Mouse (Mus musculus) ES-Bruce4 (cell line): Measurements from ENCODE around the gene Cap2. TPM values are rescaled to one million over a fixed set of nuclear protein-coding genes. Genes with fewer than 3 reads are reported as not detected.

Experiments
- H3K27ac ChIP-seq: 2 replicates; pipeline ENCODE4 v1.5.1; 2012; ENCODE audit warnings: low read length, inconsistent platforms; ENCODE audit not compliant: insufficient read depth
- H3K27me3 ChIP-seq: 2 replicates; pipeline ENCODE4 v1.6.1; 2012; ENCODE audit warnings: mild to moderate bottlenecking, low read length, inconsistent platforms; ENCODE audit not compliant: control insufficient read depth, poor library complexity, insufficient read depth, severe bottlenecking
- H3K36me3 ChIP-seq: 2 replicates; pipeline ENCODE4 v1.6.1; 2012; ENCODE audit warnings: inconsistent platforms, mild to moderate bottlenecking, low read length, moderate library complexity; ENCODE audit not compliant: control insufficient read depth, poor library complexity, insufficient read depth, severe bottlenecking
- H3K4me1 ChIP-seq: one replicate; pipeline ENCODE4 v1.8.1; 2011; ENCODE audit warnings: low read length; ENCODE audit not compliant: control insufficient read depth, insufficient read depth
- H3K4me3 ChIP-seq: 2 replicates; pipeline ENCODE4 v1.5.1; 2011; ENCODE audit warnings: low read depth, mild to moderate bottlenecking, low read length
- H3K9ac ChIP-seq: 2 replicates; pipeline ENCODE4 v1.6.1; 2012; ENCODE audit warnings: low read depth, mild to moderate bottlenecking, inconsistent platforms; ENCODE audit not compliant: poor library complexity, severe bottlenecking
- H3K9me3 ChIP-seq: replicated peaks from 2 replicates; pipeline ENCODE4 v1.6.1; 2012; ENCODE audit warnings: mild to moderate bottlenecking, low read length, inconsistent platforms; ENCODE audit not compliant: control insufficient read depth, poor library complexity, insufficient read depth, severe bottlenecking
- CTCF ChIP-seq: IDR thresholded peaks from one replicate; pipeline ENCODE4 v1.8.1; 2011; ENCODE audit warnings: low read depth, low read length
- EP300 ChIP-seq: IDR thresholded peaks from 2 replicates; pipeline ENCODE4 v1.6.1; 2011; ENCODE audit warnings: low read depth, low read length; ENCODE audit not compliant: insufficient read depth
- POLR2A ChIP-seq: IDR thresholded peaks from one replicate; pipeline ENCODE4 v1.8.1; 2011; ENCODE audit warnings: low read length; ENCODE audit not compliant: insufficient read depth
- polyA plus RNA-seq: library from polyadenylated mRNA; stranded (reverse); fragments of >200 nt; gene quantifications from 2 replicates; pipeline ENCODE4 v1.2.4, GENCODE M21; 2011; ENCODE audit warnings: low read depth; ENCODE audit not compliant: missing spikeins, insufficient read depth, insufficient read length

The Cap2 gene
- 0.81 and 1.2 TPM in 2 replicates for polyA plus RNA-seq

- Histone ChIP-seq H3K4me3 (peak within 1 kb of the TSS; percentile 54), H3K4me1 (no peaks in the 10 kb centered on the region), H3K9me3 (no peaks in the 10 kb centered on the region), H3K9ac (peak within 1 kb of the TSS; percentile 60), H3K27ac (no peak within 1 kb of the TSS), H3K36me3 (no peaks in the 10 kb centered on the region), H3K27me3 (no peaks in the 10 kb centered on the region; the same call in 1 of the 2 replicates)
- TF ChIP-seq EP300 = no peak
- no peak for TF ChIP-seq POLR2A
- TF ChIP-seq CTCF = no peak
These were observed at the start of gene Cap2 for GRCm38 (mm10) chr13:46501800-46502389. Gene Cap2, plus strand, starts transcription at chr13:46501848.

- no peaks in the 10 kb centered on the region for H3K4me1 ChIP-seq
- H3K36me3 ChIP-seq = no peaks in the 10 kb centered on the region
- no peak overlapping the region for H3K27ac ChIP-seq
- no peak for TF ChIP-seq EP300
- TF ChIP-seq CTCF = no peak
- no peak for TF ChIP-seq POLR2A
- H3K9me3 ChIP-seq = no peaks in the 10 kb centered on the region
- no peaks in the 10 kb centered on the region for H3K27me3 ChIP-seq
- no peak overlapping the region for H3K9ac ChIP-seq
- no peak overlapping the region for H3K4me3 ChIP-seq
These were observed 42.1 kb upstream of the Cap2 start for GRCm38 (mm10) chr13:46459546-46459945.

- Histone ChIP-seq H3K27me3 (no peaks in the 10 kb centered on the region), H3K4me1 (no peaks in the 10 kb centered on the region), H3K27ac (no peak overlapping the region), H3K36me3 (no peaks in the 10 kb centered on the region), H3K4me3 (no peak overlapping the region), H3K9me3 (no peaks in the 10 kb centered on the region), H3K9ac (no peak overlapping the region)
- TF ChIP-seq EP300 = no peak
- TF ChIP-seq POLR2A = no peak
- no peak for TF ChIP-seq CTCF
These were observed 39.4 kb upstream of the Cap2 start for GRCm38 (mm10) chr13:46462280-46462679.

DNA sequence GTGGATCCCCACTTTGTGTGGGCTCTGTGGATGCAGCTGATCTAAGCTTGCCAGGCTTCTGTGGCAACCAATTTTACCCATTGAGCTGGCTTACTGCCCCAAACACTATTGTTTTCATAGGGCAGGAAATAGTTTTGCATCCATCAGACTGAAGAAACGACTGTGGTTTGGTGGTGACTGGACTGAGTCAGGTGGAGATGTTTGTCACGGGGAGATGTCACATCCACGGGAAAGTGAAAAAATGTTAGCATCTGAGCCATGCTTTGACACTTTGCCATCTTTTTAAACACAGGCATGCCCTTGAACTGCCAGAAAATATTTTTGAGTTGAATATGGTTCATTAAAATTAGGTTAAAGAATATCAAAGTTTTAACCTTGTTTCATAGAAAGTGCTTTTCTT lies 37.9 kb upstream of the Cap2 start:
- Histone ChIP-seq H3K9ac (no peak overlapping the region), H3K27ac (no peak overlapping the region), H3K9me3 (no peaks in the 10 kb centered on the region), H3K36me3 (no peaks in the 10 kb centered on the region), H3K27me3 (no peaks in the 10 kb centered on the region), H3K4me1 (no peaks in the 10 kb centered on the region), H3K4me3 (no peak overlapping the region)
- TF ChIP-seq CTCF (no peak), POLR2A (no peak), EP300 (no peak)

GRCm38 (mm10) chr13:46468251-46468650 lies 33.4 kb upstream of the Cap2 start:
- TF ChIP-seq POLR2A = no peak
- TF ChIP-seq EP300 = no peak
- no peak for TF ChIP-seq CTCF
- H3K4me1 ChIP-seq = no peaks in the 10 kb centered on the region
- H3K4me3 ChIP-seq = no peak overlapping the region
- no peak overlapping the region for H3K9ac ChIP-seq
- no peaks in the 10 kb centered on the region for H3K9me3 ChIP-seq
- H3K36me3 ChIP-seq = no peaks in the 10 kb centered on the region
- H3K27ac ChIP-seq = no peak overlapping the region
- no peaks in the 10 kb centered on the region for H3K27me3 ChIP-seq

- H3K27me3 ChIP-seq = no peaks in the 10 kb centered on the region
- no peak for TF ChIP-seq EP300
- TF ChIP-seq POLR2A = no peak
- TF ChIP-seq CTCF = no peak
- H3K4me1 ChIP-seq = no peaks in the 10 kb centered on the region
- H3K9ac ChIP-seq = no peak overlapping the region
- no peaks in the 10 kb centered on the region for H3K36me3 ChIP-seq
- no peak overlapping the region for H3K4me3 ChIP-seq
- no peaks in the 10 kb centered on the region for H3K9me3 ChIP-seq
- H3K27ac ChIP-seq = no peak overlapping the region
These were observed 32.1 kb upstream of the Cap2 start for GRCm38 (mm10) chr13:46469536-46469935.
